Mouse (Mus musculus) heart, adult 8-10 months (tissue): ENCODE results near the gene Kank3. TPM values are rescaled to one million over a fixed set of nuclear protein-coding genes. Genes with fewer than 3 reads are reported as not detected.
"Not testable (repeated sequence)": the region's sequence is repeated elsewhere in the genome, so short reads cannot be mapped to it uniquely, and the experiment has no call there.

ENCODE experiments used
- DNase-seq: peaks from one replicate; pipeline ENCODE4 v3.0.0; 2022; ENCODE audit warnings: low spot score
- total RNA-seq, 4 experiments: library from RNA; stranded (reverse); gene quantifications; 2 replicates each; pipeline ENCODE4 v1.2.4; 2022

Gene Kank3
- total RNA-seq, 4 experiments from 2014 or later, result 44.4 to 64.9 (median 51.3) TPM

- no peak for DNase-seq
Observed at GRCm38 (mm10) chr17:33807181-33807888, 3.0 kb upstream of the Kank3 start.

GRCm38 (mm10) chr17:33808192-33808591, 2.1 kb upstream of the Kank3 start:
- no peak for DNase-seq

- no peak for DNase-seq
Observed at GRCm38 (mm10) chr17:33811142-33811516, 810 bp downstream of the Kank3 start.

- DNase-seq, result peak; percentile 55
Observed at GRCm38 (mm10) chr17:33812475-33812874, 2.2 kb downstream of the Kank3 start.

- DNase-seq, result peak; percentile 74
Observed at GRCm38 (mm10) chr17:33812990-33813389, 2.7 kb downstream of the Kank3 start.

GRCm38 (mm10) chr17:33815399-33815798, 5.1 kb downstream of the Kank3 start:
- no peak for DNase-seq

- no peak for DNase-seq
Observed at GRCm38 (mm10) chr17:33816612-33817011, 6.3 kb downstream of the Kank3 start.

GRCm38 (mm10) chr17:33817184-33817968, 7.1 kb downstream of the Kank3 start:
- peak; percentile 82 for DNase-seq

- DNase-seq, result no peak
Observed at GRCm38 (mm10) chr17:33817969-33818643, 7.8 kb downstream of the Kank3 start.

- DNase-seq, result no peak
Observed at GRCm38 (mm10) chr17:33822436-33822959, 12.2 kb downstream of the Kank3 start.

- not testable (repeated sequence) for DNase-seq
Observed at GRCm38 (mm10) chr17:33823171-33823570, 12.9 kb downstream of the Kank3 start.

- peak; percentile 99 for DNase-seq
Observed at GRCm38 (mm10) chr17:33824084-33824996, 14.0 kb downstream of the Kank3 start, which contains the start of the genes Rps28 and Ndufa7. Rps28 (minus strand) TSS chr17:33824562. Ndufa7 (plus strand) TSS chr17:33824572.

GRCm38 (mm10) chr17:33824997-33825330, 14.6 kb downstream of the Kank3 start:
- not testable (repeated sequence) for DNase-seq

GRCm38 (mm10) chr17:33825462-33825861, 15.1 kb downstream of the Kank3 start:
- no peak for DNase-seq

GRCm38 (mm10) chr17:33826850-33827249, 16.5 kb downstream of the Kank3 start:
- peak; percentile 79 for DNase-seq

- DNase-seq, result peak; percentile 90
Observed at GRCm38 (mm10) chr17:33828892-33829291, 18.6 kb downstream of the Kank3 start.

GRCm38 (mm10) chr17:33829561-33829960, 19.2 kb downstream of the Kank3 start:
- no peak for DNase-seq

- DNase-seq, result peak; percentile 93
Observed at GRCm38 (mm10) chr17:33842966-33843795, 32.9 kb downstream of the Kank3 start, which contains the start of gene Cd320. Cd320 (plus strand) TSS chr17:33843091.

GRCm38 (mm10) chr17:33844196-33844595, 33.9 kb downstream of the Kank3 start:
- no peak for DNase-seq

GRCm38 (mm10) chr17:33848139-33848538, 37.8 kb downstream of the Kank3 start:
- DNase-seq, result no peak
